Mouse (Mus musculus): ENCODE measurements around the gene Sprr1a. TPM values are rescaled to one million over a fixed set of nuclear protein-coding genes. Genes with fewer than 3 reads are reported as not detected.
"Not testable (repeated sequence)": the region's sequence is repeated elsewhere in the genome, so short reads cannot be mapped to it uniquely, and the experiment has no call there.

Sprr1a gene
- not detected in 2 replicates for polyA plus RNA-seq (2012; ENCODE audit: insufficient read depth, insufficient read length, missing spikeins)

- H3K4me3 ChIP-seq (ENCODE audit: insufficient read depth, low read depth, low read length): no peak within 1 kb of the TSS
- H3K4me1 ChIP-seq (ENCODE audit: control insufficient read depth, insufficient read depth, insufficient read length, low read length): no peaks in the 10 kb centered on the region
- no peak within 1 kb of the TSS for H3K27ac ChIP-seq (replicated peaks; ENCODE audit: low read depth, low read length)
These were observed at the start of gene Sprr1a for GRCm38 (mm10) chr3:92485863-92486262. TSS of gene Sprr1a (minus strand) at chr3:92485895.

- no peak within 1 kb of the TSS for H3K27ac ChIP-seq (replicated peaks; ENCODE audit: low read depth, low read length)
- H3K4me3 ChIP-seq (ENCODE audit: insufficient read depth, low read depth, low read length): no peak within 1 kb of the TSS
- no peaks in the 10 kb centered on the region for H3K4me1 ChIP-seq (ENCODE audit: control insufficient read depth, insufficient read depth, insufficient read length, low read length)
These were observed 48.7 kb upstream of the Sprr1a start, which contains the start of gene 2310046K23Rik for GRCm38 (mm10) chr3:92534411-92534810. TSS of gene 2310046K23Rik (minus strand) at chr3:92534511.

GRCm38 (mm10) chr3:92512325-92512724 lies 26.6 kb upstream of the Sprr1a start:
- H3K27ac ChIP-seq (replicated peaks; ENCODE audit: low read depth, low read length): no peak overlapping the region
- H3K4me1 ChIP-seq (ENCODE audit: control insufficient read depth, insufficient read depth, insufficient read length, low read length): no peaks in the 10 kb centered on the region
- no peak overlapping the region for H3K4me3 ChIP-seq (ENCODE audit: insufficient read depth, low read depth, low read length)

- H3K4me3 ChIP-seq (ENCODE audit: insufficient read depth, low read depth, low read length): no peak overlapping the region
- H3K27ac ChIP-seq (replicated peaks; ENCODE audit: low read depth, low read length): no peak overlapping the region
- H3K4me1 ChIP-seq (ENCODE audit: control insufficient read depth, insufficient read depth, insufficient read length, low read length): no peaks in the 10 kb centered on the region
These were observed 25.1 kb upstream of the Sprr1a start for GRCm38 (mm10) chr3:92510786-92511185.

GRCm38 (mm10) chr3:92508185-92508584 lies 22.5 kb upstream of the Sprr1a start:
- H3K27ac ChIP-seq (replicated peaks; ENCODE audit: low read depth, low read length): no peak overlapping the region
- H3K4me3 ChIP-seq (ENCODE audit: insufficient read depth, low read depth, low read length): no peak overlapping the region
- no peaks in the 10 kb centered on the region for H3K4me1 ChIP-seq (ENCODE audit: control insufficient read depth, insufficient read depth, insufficient read length, low read length)

- Histone ChIP-seq H3K27ac (replicated peaks; ENCODE audit: low read depth, low read length) (no peak overlapping the region), H3K4me1 (ENCODE audit: control insufficient read depth, insufficient read depth, insufficient read length, low read length) (no peaks in the 10 kb centered on the region), H3K4me3 (ENCODE audit: insufficient read depth, low read depth, low read length) (no peak overlapping the region)
These were observed 17.8 kb upstream of the Sprr1a start for GRCm38 (mm10) chr3:92503528-92503927.

- Histone ChIP-seq H3K4me1 (ENCODE audit: control insufficient read depth, insufficient read depth, insufficient read length, low read length) (no peaks in the 10 kb centered on the region), H3K4me3 (ENCODE audit: insufficient read depth, low read depth, low read length) (no peak within 1 kb of the TSS), H3K27ac (replicated peaks; ENCODE audit: low read depth, low read length) (no peak within 1 kb of the TSS)
These were observed 14.7 kb upstream of the Sprr1a start, which contains the start of gene Sprr4 for GRCm38 (mm10) chr3:92500393-92500792. TSS of gene Sprr4 (minus strand) at chr3:92500493.

GRCm38 (mm10) chr3:92490262-92490661 lies 4.6 kb upstream of the Sprr1a start:
- not testable (repeated sequence) for H3K27ac ChIP-seq (replicated peaks; ENCODE audit: low read depth, low read length); H3K4me3 ChIP-seq (ENCODE audit: insufficient read depth, low read depth, low read length); H3K4me1 ChIP-seq (ENCODE audit: control insufficient read depth, insufficient read depth, insufficient read length, low read length)

GRCm38 (mm10) chr3:92486307-92486706 lies 612 bp upstream of the Sprr1a start:
- H3K4me3 ChIP-seq (ENCODE audit: insufficient read depth, low read depth, low read length): no peak overlapping the region
- H3K4me1 ChIP-seq (ENCODE audit: control insufficient read depth, insufficient read depth, insufficient read length, low read length): no peaks in the 10 kb centered on the region
- H3K27ac ChIP-seq (replicated peaks; ENCODE audit: low read depth, low read length): no peak overlapping the region

GRCm38 (mm10) chr3:92481249-92481648 lies 4.4 kb downstream of the Sprr1a start:
- not testable (repeated sequence) for H3K27ac ChIP-seq (replicated peaks; ENCODE audit: low read depth, low read length); H3K4me3 ChIP-seq (ENCODE audit: insufficient read depth, low read depth, low read length); H3K4me1 ChIP-seq (ENCODE audit: control insufficient read depth, insufficient read depth, insufficient read length, low read length)

GRCm38 (mm10) chr3:92470111-92470510 lies 15.6 kb downstream of the Sprr1a start:
- Histone ChIP-seq H3K4me3 (ENCODE audit: insufficient read depth, low read depth, low read length) (no peak overlapping the region), H3K4me1 (ENCODE audit: control insufficient read depth, insufficient read depth, insufficient read length, low read length) (no peaks in the 10 kb centered on the region; the same call in 1 of the 2 replicates), H3K27ac (replicated peaks; ENCODE audit: low read depth, low read length) (no peak overlapping the region)

- Histone ChIP-seq H3K27ac (replicated peaks; ENCODE audit: low read depth, low read length) (no peak overlapping the region; the same call in 1 of the 2 replicates), H3K4me1 (ENCODE audit: control insufficient read depth, insufficient read depth, insufficient read length, low read length) (no peaks in the 10 kb centered on the region; the same call in 1 of the 2 replicates), H3K4me3 (ENCODE audit: insufficient read depth, low read depth, low read length) (no peak overlapping the region)
These were observed 18.3 kb downstream of the Sprr1a start for GRCm38 (mm10) chr3:92467424-92467823.

- Histone ChIP-seq H3K4me1 (ENCODE audit: control insufficient read depth, insufficient read depth, insufficient read length, low read length) (no peaks in the 10 kb centered on the region; the same call in 1 of the 2 replicates), H3K27ac (replicated peaks; ENCODE audit: low read depth, low read length) (no peak overlapping the region), H3K4me3 (ENCODE audit: insufficient read depth, low read depth, low read length) (no peak overlapping the region)
These were observed 19.1 kb downstream of the Sprr1a start for GRCm38 (mm10) chr3:92466576-92466975.

- H3K4me3 ChIP-seq (ENCODE audit: insufficient read depth, low read depth, low read length): no peak within 1 kb of the TSS
- no peak within 1 kb of the TSS for H3K27ac ChIP-seq (replicated peaks; ENCODE audit: low read depth, low read length)
- no peaks in the 10 kb centered on the region for H3K4me1 ChIP-seq (ENCODE audit: control insufficient read depth, insufficient read depth, insufficient read length, low read length)
These were observed 27.1 kb downstream of the Sprr1a start, which contains the start of gene Sprr3 for GRCm38 (mm10) chr3:92458620-92459019. TSS of gene Sprr3 (minus strand) at chr3:92458720.

- H3K4me1 ChIP-seq (ENCODE audit: control insufficient read depth, insufficient read depth, insufficient read length, low read length): no peaks in the 10 kb centered on the region
- H3K4me3 ChIP-seq (ENCODE audit: insufficient read depth, low read depth, low read length): no peak overlapping the region
- no peak overlapping the region for H3K27ac ChIP-seq (replicated peaks; ENCODE audit: low read depth, low read length)
These were observed 30.5 kb downstream of the Sprr1a start for GRCm38 (mm10) chr3:92455151-92455550.

- Histone ChIP-seq H3K4me3 (ENCODE audit: insufficient read depth, low read depth, low read length) (no peak overlapping the region), H3K27ac (replicated peaks; ENCODE audit: low read depth, low read length) (no peak overlapping the region), H3K4me1 (ENCODE audit: control insufficient read depth, insufficient read depth, insufficient read length, low read length) (no peaks in the 10 kb centered on the region)
These were observed 45.5 kb downstream of the Sprr1a start for GRCm38 (mm10) chr3:92440177-92440576.
